Mouse (Mus musculus): ENCODE data around the gene Entpd2.

GRCm38 (mm10) chr2:25371764-25372643, 23.7 kb upstream of the Entpd2 start, which contains the start of gene Sapcd2:
- TF ChIP-seq ZC3H11A (IDR thresholded peaks at IDR 0.05; ENCODE audit: low read depth, low read length), result no peak
- peak; percentile 30; the same call in 1 of the 2 replicates for TF ChIP-seq NRF1 (IDR thresholded peaks at IDR 0.05; ENCODE audit: insufficient read depth, low read depth, low read length, poor library complexity, severe bottlenecking)
- no peak for TF ChIP-seq CTCF (IDR thresholded peaks at IDR 0.05 in 2 of 3, conservative IDR thresholded peaks at IDR 0.05 in 1 of 3; ENCODE audit: control insufficient read depth in 1 of 3, insufficient read depth in 1 of 3, low read depth in 2 of 3, low read length in 3 of 3, poor library complexity in 1 of 3, severe bottlenecking in 1 of 3)
- TF ChIP-seq MAX (IDR thresholded peaks at IDR 0.05; ENCODE audit: low read length), result peak; percentile 79
- TF ChIP-seq EP300 (IDR thresholded peaks at IDR 0.05; ENCODE audit: low read depth in 1 of 2, low read length in 2 of 2), result no peak
- TF ChIP-seq ZMIZ1 (IDR thresholded peaks at IDR 0.05; ENCODE audit: low read depth, low read length), result peak; percentile 86
- TF ChIP-seq TBP (IDR thresholded peaks at IDR 0.05; ENCODE audit: low read depth, low read length), result peak; percentile 95
- no peak for TF ChIP-seq SMC3 (IDR thresholded peaks at IDR 0.05; ENCODE audit: low read depth, low read length)
- TF ChIP-seq POLR2A (IDR thresholded peaks at IDR 0.05; ENCODE audit: control insufficient read depth in 1 of 2, insufficient read depth in 1 of 2, low read depth in 1 of 2, low read length in 2 of 2, poor library complexity in 1 of 2), result peak; percentile 86 to 96
- TF ChIP-seq UBTF (IDR thresholded peaks at IDR 0.05; ENCODE audit: borderline replicate concordance, insufficient read depth, low read depth, low read length), result no peak
- TF ChIP-seq HCFC1 (IDR thresholded peaks at IDR 0.05; ENCODE audit: low read depth, low read length), result peak; percentile 71
- no peak for TF ChIP-seq MAZ (IDR thresholded peaks at IDR 0.05; ENCODE audit: low read depth, low read length)
